In genomic region chr19:10583550-10584146, GRCm38 (mm10) we compare ENCODE assay signal across 1 mouse cellular context.
TF ChIP-seq lines count a peak whose summit lies in the region.

No protein-coding gene starts in this region.

TF ChIP-seq in MEL, 35 proteins besides CTCF, POLR2A, EP300 and RAD21:
- 0 out of 2 replicates have a peak, but pooled peaks have one; percentile 6 for TF ChIP-seq NELFE (IDR thresholded peaks at IDR 0.05; ENCODE audit: low read depth, low read length)
- no peak for TF ChIP-seq NRF1 (IDR thresholded peaks at IDR 0.05; ENCODE audit: insufficient read depth, low read depth, low read length, poor library complexity, severe bottlenecking)
- TF ChIP-seq MYB (IDR thresholded peaks at IDR 0.05; ENCODE audit: low read depth, low read length), result 0 out of 2 replicates have a peak, but pooled peaks have one; percentile 30
